Mouse (Mus musculus) MEL (cell line): ENCODE measurements at regions not wholly inside any gene's neighbourhood (a gene's known extent, or its start where the extent isn't known, plus 50 kb on each side); places are given as distances from the start of the nearest gene placed in this dataset.

ENCODE experiments used
- DNase-seq: peaks from one replicate; pipeline ENCODE4 v3.0.0; 2011; ENCODE audit warnings: low read depth, low spot score
- H3K27ac ChIP-seq: 2 replicates; pipeline ENCODE4 v1.5.1; 2012; ENCODE audit warnings: low read depth, mild to moderate bottlenecking, control low read depth, low read length, moderate library complexity; ENCODE audit not compliant: control insufficient read depth
- H3K27me3 ChIP-seq, 2 experiments: fragments of 150-350 bp in 1 of 2; sonication (generic) in 1 of 2; 2 replicates each; pipeline ENCODE4 v1.6.1; 2012; ENCODE audit warnings: low read length in 2 of 2, mild to moderate bottlenecking in 2 of 2, improper control_type of control experiment in 1 of 2, moderate library complexity in 1 of 2; ENCODE audit not compliant: insufficient read depth in 2 of 2, control insufficient read depth in 1 of 2
- H3K36me3 ChIP-seq, 2 experiments: 2 replicates each; pipeline ENCODE4 v1.6.1; 2012 to 2014; ENCODE audit warnings: low read length in 2 of 2, improper control_type of control experiment in 1 of 2, inconsistent platforms in 1 of 2, mild to moderate bottlenecking in 1 of 2; ENCODE audit not compliant: insufficient read depth in 2 of 2, control insufficient read depth in 1 of 2
- H3K4me1 ChIP-seq, 2 experiments: fragments of 150-350 bp in 1 of 2; sonication (generic) in 1 of 2; 2 replicates each; pipeline ENCODE4 v1.6.1; 2012; ENCODE audit warnings: low read length in 2 of 2, improper control_type of control experiment in 1 of 2, mild to moderate bottlenecking in 1 of 2; ENCODE audit not compliant: insufficient read depth in 2 of 2, control insufficient read depth in 1 of 2
- H3K4me3 ChIP-seq, 2 experiments: fragments of 150-350 bp in 1 of 2; sonication (generic) in 1 of 2; 2 replicates each; pipeline ENCODE4 v1.5.1; 2012; ENCODE audit warnings: low read depth in 2 of 2, low read length in 2 of 2, mild to moderate bottlenecking in 2 of 2, moderate library complexity in 2 of 2, control low read depth in 1 of 2, improper control_type of control experiment in 1 of 2; ENCODE audit not compliant: control insufficient read depth in 1 of 2, insufficient read depth in 1 of 2
- H3K79me2 ChIP-seq: 2 replicates; pipeline ENCODE4 v1.6.1; 2012; ENCODE audit warnings: mild to moderate bottlenecking, low read length, moderate library complexity; ENCODE audit not compliant: control insufficient read depth, poor library complexity, insufficient read depth
- H3K9ac ChIP-seq: 2 replicates; pipeline ENCODE4 v1.6.1; 2012; ENCODE audit warnings: low read depth, mild to moderate bottlenecking, control low read depth, low read length, moderate library complexity; ENCODE audit not compliant: control insufficient read depth, poor library complexity, severe bottlenecking
- H3K9me3 ChIP-seq: fragments of 150-350 bp; sonication (generic); replicated peaks from 2 replicates; pipeline ENCODE4 v1.6.1; 2012; ENCODE audit warnings: mild to moderate bottlenecking, low read length, improper control_type of control experiment, moderate library complexity; ENCODE audit not compliant: insufficient read depth
- BHLHE40 ChIP-seq: IDR thresholded peaks from 2 replicates; pipeline ENCODE4 v1.6.1; 2012; ENCODE audit warnings: low read depth, mild to moderate bottlenecking, inconsistent platforms, low read length, improper control_type of control experiment, borderline replicate concordance
- CTCF ChIP-seq, 3 experiments: IDR thresholded peaks in 2 of 3; conservative IDR thresholded peaks in 1 of 3; 2 replicates each; pipeline ENCODE4 v1.5.1; 2011 to 2012; ENCODE audit warnings: low read length in 3 of 3, low read depth in 2 of 3, mild to moderate bottlenecking in 2 of 3, improper control_type of control experiment in 1 of 3, inconsistent platforms in 1 of 3, mixed read lengths in 1 of 3, moderate library complexity in 1 of 3; ENCODE audit not compliant: control insufficient read depth in 1 of 3, insufficient read depth in 1 of 3, poor library complexity in 1 of 3, severe bottlenecking in 1 of 3
- EP300 ChIP-seq, 2 experiments: IDR thresholded peaks; 2 replicates each; pipeline ENCODE4 v1.6.1; 2011; ENCODE audit warnings: improper control_type of control experiment in 2 of 2, low read length in 2 of 2, low read depth in 1 of 2, mild to moderate bottlenecking in 1 of 2
- GABPA ChIP-seq: IDR thresholded peaks from 2 replicates; pipeline ENCODE4 v1.6.1; 2012; ENCODE audit warnings: low read depth, mild to moderate bottlenecking, inconsistent platforms, low read length, improper control_type of control experiment, moderate library complexity
- GATA1 ChIP-seq: IDR thresholded peaks from 2 replicates; pipeline ENCODE4 v1.6.1; 2011; ENCODE audit warnings: low read depth, low read length, improper control_type of control experiment
- MAFK ChIP-seq: IDR thresholded peaks from 2 replicates; pipeline ENCODE4 v1.6.1; 2011; ENCODE audit warnings: low read depth, mild to moderate bottlenecking, low read length, improper control_type of control experiment, borderline replicate concordance
- MAZ ChIP-seq: IDR thresholded peaks from 2 replicates; pipeline ENCODE4 v1.6.1; 2012; ENCODE audit warnings: low read depth, mild to moderate bottlenecking, inconsistent platforms, low read length, improper control_type of control experiment
- POLR2A ChIP-seq, 2 experiments: IDR thresholded peaks; 2 replicates each; pipeline ENCODE4 v1.6.1; 2011 to 2012; ENCODE audit warnings: low read length in 2 of 2, mild to moderate bottlenecking in 2 of 2, control low read depth in 1 of 2, improper control_type of control experiment in 1 of 2, low read depth in 1 of 2, moderate library complexity in 1 of 2; ENCODE audit not compliant: control insufficient read depth in 1 of 2, insufficient read depth in 1 of 2, poor library complexity in 1 of 2
- POLR2AphosphoS2 ChIP-seq: IDR thresholded peaks from 2 replicates; pipeline ENCODE4 v1.6.1; 2011; ENCODE audit warnings: low read length, improper control_type of control experiment
- RAD21 ChIP-seq: IDR thresholded peaks from 2 replicates; pipeline ENCODE4 v1.6.1; 2011; ENCODE audit warnings: mild to moderate bottlenecking, low read depth, low read length, improper control_type of control experiment
- TBP ChIP-seq: IDR thresholded peaks from 2 replicates; pipeline ENCODE4 v1.8.0; 2011; ENCODE audit warnings: low read depth, low read length, improper control_type of control experiment
- USF1 ChIP-seq: IDR thresholded peaks from 2 replicates; pipeline ENCODE4 v1.6.1; 2014; ENCODE audit warnings: low read depth, mild to moderate bottlenecking, inconsistent platforms, low read length, improper control_type of control experiment, moderate library complexity
- ZC3H11A ChIP-seq: IDR thresholded peaks from 2 replicates; pipeline ENCODE4 v1.6.1; 2012; ENCODE audit warnings: low read depth, mild to moderate bottlenecking, inconsistent platforms, low read length, improper control_type of control experiment
- ZKSCAN1 ChIP-seq: IDR thresholded peaks from 2 replicates; pipeline ENCODE4 v1.6.1; 2012; ENCODE audit warnings: low read depth, mild to moderate bottlenecking, inconsistent platforms, low read length, improper control_type of control experiment, moderate library complexity

GRCm38 (mm10) chr11:17442133-17442532 lies 184.8 kb downstream of the C1d start:
- no peaks in the 10 kb centered on the region for H3K36me3 ChIP-seq
- no peaks in the 10 kb centered on the region; the same call in 1 of the 2 replicates for H3K9me3 ChIP-seq
- no peaks in the 10 kb centered on the region; a peak in 1 of 4 replicates for H3K27me3 ChIP-seq
- TF ChIP-seq RAD21, result no peak
- no peak overlapping the region for H3K27ac ChIP-seq
- H3K79me2 ChIP-seq, result no peaks in the 10 kb centered on the region
- no peak overlapping the region for H3K9ac ChIP-seq
- no peak for DNase-seq
- H3K4me3 ChIP-seq, result no peak overlapping the region
- H3K4me1 ChIP-seq, result no peaks in the 10 kb centered on the region

DNA sequence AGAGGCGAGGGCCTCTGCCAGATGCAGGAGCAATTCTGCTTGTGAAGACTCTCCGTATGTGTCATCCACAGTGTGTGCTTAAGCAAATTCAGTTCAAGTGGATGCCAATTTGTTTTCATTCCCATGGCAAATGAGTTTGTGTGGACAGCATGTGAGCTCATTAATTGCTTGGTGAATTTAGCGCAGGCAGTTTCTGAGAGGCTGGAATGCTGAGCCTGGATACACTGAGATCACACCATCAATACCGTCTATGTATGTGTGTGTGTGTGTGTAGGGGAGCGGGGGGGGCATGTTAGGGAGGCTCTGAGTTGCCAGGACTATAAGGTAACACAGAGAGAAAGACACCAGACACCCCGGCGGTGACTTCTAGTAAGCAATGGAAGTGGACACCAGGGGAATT lies 191.9 kb downstream of the C1d start:
- Histone ChIP-seq H3K27me3 (no peaks in the 10 kb centered on the region), H3K27ac (no peak overlapping the region), H3K9ac (no peak overlapping the region), H3K4me1 (no peaks in the 10 kb centered on the region), H3K79me2 (no peaks in the 10 kb centered on the region), H3K9me3 (no peaks in the 10 kb centered on the region), H3K36me3 (no peaks in the 10 kb centered on the region), H3K4me3 (no peak overlapping the region)
- DNase-seq, result no peak
- TF ChIP-seq ZKSCAN1 (no peak), USF1 (no peak), TBP (no peak), GATA1 (no peak), EP300 (IDR thresholded peaks at IDR 0.05; ENCODE audit: low read depth in 1 of 2, low read length in 2 of 2) (no peak), MAFK (no peak)

GRCm38 (mm10) chr11:17450360-17451045 lies 193.1 kb downstream of the C1d start:
- H3K27ac ChIP-seq, result no peak overlapping the region

More at GRCm38 (mm10) chr11:17450360-17451045, 193.1 kb downstream of the C1d start:
- Histone ChIP-seq H3K4me1 (no peaks in the 10 kb centered on the region), H3K36me3 (no peaks in the 10 kb centered on the region), H3K9me3 (no peaks in the 10 kb centered on the region), H3K4me3 (no peak overlapping the region), H3K79me2 (no peaks in the 10 kb centered on the region), H3K27me3 (no peaks in the 10 kb centered on the region), H3K9ac (no peak overlapping the region)
- DNase-seq, result no peak
- no peak for TF ChIP-seq ZKSCAN1
- TF ChIP-seq POLR2A (IDR thresholded peaks at IDR 0.05; ENCODE audit: control insufficient read depth in 1 of 2, insufficient read depth in 1 of 2, low read depth in 1 of 2, low read length in 2 of 2, poor library complexity in 1 of 2), result no peak
- TF ChIP-seq GABPA, result no peak
- no peak for TF ChIP-seq MAZ
- TF ChIP-seq GATA1, result no peak
- no peak for TF ChIP-seq BHLHE40
- no peak for TF ChIP-seq CTCF (IDR thresholded peaks at IDR 0.05 in 2 of 3, conservative IDR thresholded peaks at IDR 0.05 in 1 of 3; ENCODE audit: control insufficient read depth in 1 of 3, insufficient read depth in 1 of 3, low read depth in 2 of 3, low read length in 3 of 3, poor library complexity in 1 of 3, severe bottlenecking in 1 of 3)
- TF ChIP-seq EP300 (IDR thresholded peaks at IDR 0.05; ENCODE audit: low read depth in 1 of 2, low read length in 2 of 2), result no peak
- TF ChIP-seq USF1, result no peak
- no peak for TF ChIP-seq POLR2AphosphoS2
- no peak for TF ChIP-seq ZC3H11A
- no peak for TF ChIP-seq MAFK
